Mouse (Mus musculus): ENCODE results near the gene Pigk. TPM values are rescaled to one million over a fixed set of nuclear protein-coding genes. Genes with fewer than 3 reads are reported as not detected.

The Pigk gene
- polyA plus RNA-seq, 1 experiment: 17.0 TPM

GRCm38 (mm10) chr3:152880121-152880835 lies 166.4 kb downstream of the Pigk start:
- peak; percentile 52 for DNase-seq (ENCODE audit: low read depth)
- TF ChIP-seq CTCF (IDR thresholded peaks at IDR 0.05; ENCODE audit: borderline replicate concordance, extremely low read depth, insufficient read depth, insufficient read length) (no peak), POLR2A (IDR thresholded peaks at IDR 0.05; ENCODE audit: borderline replicate concordance, extremely low read depth, insufficient read depth, insufficient read length, poor library complexity, severe bottlenecking) (no peak)

- DNase-seq (ENCODE audit: low read depth): no peak
Measured at GRCm38 (mm10) chr3:152881706-152882105, 167.8 kb downstream of the Pigk start.

DNA sequence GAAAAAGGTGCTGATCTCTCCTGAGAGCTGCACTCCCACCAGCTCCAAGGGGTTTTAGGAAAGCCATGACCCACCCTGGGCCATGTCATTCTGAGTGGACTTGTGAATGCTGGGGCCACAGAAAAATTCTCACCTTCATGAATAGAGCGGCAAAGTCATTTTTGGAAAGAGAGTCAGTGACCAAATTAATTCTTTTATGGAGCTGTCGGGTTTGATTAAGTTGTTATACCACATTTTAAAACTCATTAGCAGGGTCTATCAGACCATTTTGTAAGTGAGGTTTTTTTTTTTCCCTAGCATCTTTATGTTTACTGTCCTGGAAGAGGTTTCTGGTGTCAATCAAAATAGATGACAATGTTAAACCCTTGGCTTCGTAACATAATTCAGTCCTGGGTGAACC lies 169.7 kb downstream of the Pigk start:
- DNase-seq (ENCODE audit: low read depth): no peak
- no peak for TF ChIP-seq POLR2A (IDR thresholded peaks at IDR 0.05; ENCODE audit: borderline replicate concordance, extremely low read depth, insufficient read depth, insufficient read length, poor library complexity, severe bottlenecking)
- no peak for TF ChIP-seq CTCF (IDR thresholded peaks at IDR 0.05; ENCODE audit: borderline replicate concordance, extremely low read depth, insufficient read depth, insufficient read length)

More at GRCm38 (mm10) chr3:152881706-152882105, 167.8 kb downstream of the Pigk start:
- no peak for TF ChIP-seq CTCF (IDR thresholded peaks at IDR 0.05; ENCODE audit: borderline replicate concordance, extremely low read depth, insufficient read depth, insufficient read length)
- TF ChIP-seq POLR2A (IDR thresholded peaks at IDR 0.05; ENCODE audit: borderline replicate concordance, extremely low read depth, insufficient read depth, insufficient read length, poor library complexity, severe bottlenecking): no peak

DNA sequence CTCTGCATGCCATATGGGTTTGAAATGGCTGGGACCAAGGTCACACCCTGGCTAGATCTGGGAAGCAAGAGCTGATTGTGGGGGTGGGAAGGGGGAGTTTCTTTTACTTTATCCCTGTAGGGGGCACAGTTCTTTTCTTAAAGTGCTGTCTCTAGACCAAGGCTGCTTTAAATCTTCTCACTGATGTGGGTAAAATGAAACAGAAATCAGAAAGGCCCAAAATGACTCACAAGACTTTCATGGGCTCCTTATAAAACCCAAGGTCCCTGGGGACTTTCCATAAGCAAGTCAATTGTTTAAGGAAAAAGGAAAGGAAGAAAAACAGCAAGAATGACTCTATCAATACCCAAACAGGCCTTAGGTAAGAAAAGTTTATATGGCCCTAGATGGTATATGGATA lies 172.8 kb downstream of the Pigk start:
- no peak for TF ChIP-seq POLR2A (IDR thresholded peaks at IDR 0.05; ENCODE audit: borderline replicate concordance, extremely low read depth, insufficient read depth, insufficient read length, poor library complexity, severe bottlenecking)
- no peak for TF ChIP-seq CTCF (IDR thresholded peaks at IDR 0.05; ENCODE audit: borderline replicate concordance, extremely low read depth, insufficient read depth, insufficient read length)
- no peak for DNase-seq (ENCODE audit: low read depth)

GRCm38 (mm10) chr3:152888116-152888515 lies 174.2 kb downstream of the Pigk start:
- no peak for TF ChIP-seq POLR2A (IDR thresholded peaks at IDR 0.05; ENCODE audit: borderline replicate concordance, extremely low read depth, insufficient read depth, insufficient read length, poor library complexity, severe bottlenecking)
- TF ChIP-seq CTCF (IDR thresholded peaks at IDR 0.05; ENCODE audit: borderline replicate concordance, extremely low read depth, insufficient read depth, insufficient read length): no peak
- peak; percentile 32 for DNase-seq (ENCODE audit: low read depth)

- TF ChIP-seq CTCF (IDR thresholded peaks at IDR 0.05; ENCODE audit: borderline replicate concordance, extremely low read depth, insufficient read depth, insufficient read length) (no peak), POLR2A (IDR thresholded peaks at IDR 0.05; ENCODE audit: borderline replicate concordance, extremely low read depth, insufficient read depth, insufficient read length, poor library complexity, severe bottlenecking) (no peak)
- DNase-seq (ENCODE audit: low read depth): no peak
Measured at GRCm38 (mm10) chr3:152894935-152895334, 181.0 kb downstream of the Pigk start.

- TF ChIP-seq POLR2A (IDR thresholded peaks at IDR 0.05; ENCODE audit: borderline replicate concordance, extremely low read depth, insufficient read depth, insufficient read length, poor library complexity, severe bottlenecking): no peak
- TF ChIP-seq CTCF (IDR thresholded peaks at IDR 0.05; ENCODE audit: borderline replicate concordance, extremely low read depth, insufficient read depth, insufficient read length): no peak
- no peak for DNase-seq (ENCODE audit: low read depth)
Measured at GRCm38 (mm10) chr3:152896111-152896510, 182.2 kb downstream of the Pigk start.

GRCm38 (mm10) chr3:152897196-152897595 lies 183.3 kb downstream of the Pigk start:
- no peak for DNase-seq (ENCODE audit: low read depth)

DNA sequence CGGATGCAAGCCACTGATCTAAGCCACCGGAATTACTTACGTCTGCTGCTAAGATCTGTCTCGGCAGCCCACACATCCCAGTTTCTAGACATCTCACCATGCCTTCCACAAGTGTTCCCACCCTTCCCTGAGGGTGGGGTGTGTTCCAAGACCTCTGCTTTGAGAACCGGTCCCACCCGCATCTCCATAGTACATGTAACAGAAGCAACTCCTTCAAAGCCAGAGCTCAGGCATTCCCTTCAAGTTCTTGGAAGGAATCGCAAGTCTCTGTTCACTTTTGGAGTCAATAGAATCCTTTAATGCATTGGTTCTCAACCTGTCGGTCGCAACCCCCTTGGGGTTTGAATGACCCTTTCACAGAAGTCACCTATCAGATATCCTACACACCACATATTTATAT lies 185.0 kb downstream of the Pigk start:
- TF ChIP-seq CTCF (IDR thresholded peaks at IDR 0.05; ENCODE audit: borderline replicate concordance, extremely low read depth, insufficient read depth, insufficient read length) (no peak), POLR2A (IDR thresholded peaks at IDR 0.05; ENCODE audit: borderline replicate concordance, extremely low read depth, insufficient read depth, insufficient read length, poor library complexity, severe bottlenecking) (no peak)
- DNase-seq (ENCODE audit: low read depth): no peak

More at GRCm38 (mm10) chr3:152897196-152897595, 183.3 kb downstream of the Pigk start:
- TF ChIP-seq POLR2A (IDR thresholded peaks at IDR 0.05; ENCODE audit: borderline replicate concordance, extremely low read depth, insufficient read depth, insufficient read length, poor library complexity, severe bottlenecking) (no peak), CTCF (IDR thresholded peaks at IDR 0.05; ENCODE audit: borderline replicate concordance, extremely low read depth, insufficient read depth, insufficient read length) (no peak)

- DNase-seq (ENCODE audit: low read depth): no peak
- no peak for TF ChIP-seq CTCF (IDR thresholded peaks at IDR 0.05; ENCODE audit: borderline replicate concordance, extremely low read depth, insufficient read depth, insufficient read length)
- TF ChIP-seq POLR2A (IDR thresholded peaks at IDR 0.05; ENCODE audit: borderline replicate concordance, extremely low read depth, insufficient read depth, insufficient read length, poor library complexity, severe bottlenecking): no peak
Measured at GRCm38 (mm10) chr3:152905026-152905425, 191.1 kb downstream of the Pigk start.

DNA sequence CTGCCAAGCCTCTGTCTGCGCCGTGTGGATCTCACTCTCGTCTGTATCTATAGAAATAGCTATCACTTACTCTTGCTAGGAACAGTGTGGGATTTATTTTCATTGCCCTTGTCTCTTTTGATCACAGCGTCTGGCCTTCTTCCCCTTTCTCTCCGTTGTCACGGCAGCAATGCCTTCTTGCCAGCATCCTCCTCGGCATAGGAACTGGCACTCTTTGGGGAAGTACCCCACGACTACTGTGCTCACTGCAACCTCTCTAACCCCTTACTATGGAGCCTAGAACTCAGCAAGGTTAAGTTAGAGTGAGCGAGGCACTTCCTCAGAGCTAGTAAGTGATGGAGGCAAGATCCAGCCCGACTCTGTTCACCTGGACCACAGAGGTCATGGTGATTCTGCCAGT lies 191.9 kb downstream of the Pigk start:
- TF ChIP-seq CTCF (IDR thresholded peaks at IDR 0.05; ENCODE audit: borderline replicate concordance, extremely low read depth, insufficient read depth, insufficient read length) (no peak), POLR2A (IDR thresholded peaks at IDR 0.05; ENCODE audit: borderline replicate concordance, extremely low read depth, insufficient read depth, insufficient read length, poor library complexity, severe bottlenecking) (no peak)
- DNase-seq (ENCODE audit: low read depth): peak; percentile 30

- DNase-seq (ENCODE audit: low read depth): peak; percentile 54
Measured at GRCm38 (mm10) chr3:152907087-152907486, 193.2 kb downstream of the Pigk start.

More at GRCm38 (mm10) chr3:152907087-152907486, 193.2 kb downstream of the Pigk start:
- no peak for TF ChIP-seq CTCF (IDR thresholded peaks at IDR 0.05; ENCODE audit: borderline replicate concordance, extremely low read depth, insufficient read depth, insufficient read length)
- no peak for TF ChIP-seq POLR2A (IDR thresholded peaks at IDR 0.05; ENCODE audit: borderline replicate concordance, extremely low read depth, insufficient read depth, insufficient read length, poor library complexity, severe bottlenecking)

Data from brain, embryonic 14.5 days (tissue).